In the genomic region with DNA sequence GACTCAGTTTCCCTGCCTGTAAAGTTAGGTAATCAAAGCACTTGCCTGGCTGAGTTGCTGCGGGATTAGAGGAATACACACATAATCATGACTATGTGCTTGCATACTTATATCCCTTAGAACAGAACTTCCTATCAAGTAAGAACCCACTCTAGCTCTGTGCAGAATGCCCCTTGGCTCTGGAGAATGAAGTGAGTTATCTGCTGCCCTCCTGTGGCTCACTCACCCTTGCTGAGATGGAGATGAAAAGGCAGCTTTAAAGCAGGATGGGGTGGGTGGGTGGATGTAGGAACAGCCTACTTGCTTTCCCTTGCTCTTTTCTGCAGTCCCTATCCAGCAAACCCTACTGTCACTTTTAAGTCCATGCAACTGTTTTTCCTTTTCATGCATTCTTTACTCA, we compare ENCODE assay signal across 20 mouse cellular contexts. TPM values are rescaled to one million over a fixed set of nuclear protein-coding genes. Genes with fewer than 3 reads are reported as not detected.
A peak's percentile ranks its signal among the peaks of the same experiment; 100 is the strongest.
DNase-seq lines count a peak whose midpoint lies in the region; ATAC-seq and TF ChIP-seq lines count a peak whose summit lies in the region.
"Had no signal": no experiment of that assay in that cellular context is flagged by ENCODE, and none has a peak within 500 bp of the region (broad histone marks: within the 10 kb centered on the region; RNA-seq: fewer than 3 reads in every experiment).

No protein-coding gene starts in this region.

- H3K9ac ChIP-seq in hindbrain, postnatal 0 days (replicated peaks; ENCODE audit: low read length), result no peak overlapping the region
- H3K9ac ChIP-seq in hindbrain, embryonic 11.5 days (ENCODE audit: low read depth, low read length), result no peak overlapping the region
- H3K9ac ChIP-seq: embryonic facial prominence, embryonic 12.5 days; heart, embryonic 13.5 days had no signal

- no peaks in the 10 kb centered on the region for H3K27me3 ChIP-seq in hindbrain, postnatal 0 days (ENCODE audit: insufficient read depth, low read length)
- H3K27me3 ChIP-seq in hindbrain, embryonic 11.5 days (ENCODE audit: control insufficient read depth, insufficient read depth, low read length), result no peaks in the 10 kb centered on the region
- H3K27me3 ChIP-seq: embryonic facial prominence, embryonic 12.5 days; heart, embryonic 13.5 days had no signal

- H3K4me2 ChIP-seq in hindbrain, postnatal 0 days (ENCODE audit: low read depth, low read length), result no peak overlapping the region
- no peak overlapping the region for H3K4me2 ChIP-seq in hindbrain, embryonic 11.5 days (replicated peaks; ENCODE audit: low read depth, low read length)
- H3K4me2 ChIP-seq: embryonic facial prominence, embryonic 12.5 days; heart, embryonic 13.5 days had no signal

- peak; percentile 8 for DNase-seq in hindbrain, postnatal 0 days (ENCODE audit: low spot score)
- no peak for DNase-seq in hindbrain, embryonic 11.5 days (ENCODE audit: low spot score)
- peak; percentile 31 to 33 for DNase-seq in left cerebral cortex, postnatal 14 days (ENCODE audit: low spot score in 2 of 2)
- DNase-seq in left cerebral cortex, adult 8-10 months (ENCODE audit: low spot score in 2 of 2), result no peak
- DNase-seq in A20 (ENCODE audit: low read depth, low spot score), result peak; percentile 17
- DNase-seq in retina, embryonic 14.5 days (ENCODE audit: low spot score), result no peak
- DNase-seq in gastrocnemius, postnatal 10 days, result no peak
- DNase-seq: adrenal gland, postnatal 25 days; kidney, postnatal 25 days had no signal

- H3K4me3 ChIP-seq in hindbrain, postnatal 0 days (ENCODE audit: low read length), result no peak overlapping the region
- no peak overlapping the region for H3K4me3 ChIP-seq in hindbrain, embryonic 11.5 days (ENCODE audit: low read depth, low read length)
- no peak overlapping the region for H3K4me3 ChIP-seq in bone marrow, adult 2 months (replicated peaks; ENCODE audit: control insufficient read depth, low read depth, low read length)
- H3K4me3 ChIP-seq: embryonic facial prominence, embryonic 12.5 days; heart, embryonic 13.5 days had no signal

- TF ChIP-seq CTCF in hindbrain, postnatal 0 days (IDR thresholded peaks at IDR 0.05; ENCODE audit: low read depth), result peak; percentile 23; the same call in 1 of the 2 replicates
- TF ChIP-seq CTCF in bone marrow, adult 2 months (IDR thresholded peaks at IDR 0.05; ENCODE audit: control insufficient read depth, insufficient read depth, low read length), result 0 out of 2 replicates have a peak, but pooled peaks have one; percentile 4

- intact Hi-C loops in left cerebral cortex, postnatal 14 days (cut with DNase I), result loop anchor here (5.0 kb wide), 1 partner anchor 50 kb away; no protein-coding TSS in a partner anchor

- no peaks in the 10 kb centered on the region for H3K9me3 ChIP-seq in hindbrain, postnatal 0 days (ENCODE audit: low read length)
- H3K9me3 ChIP-seq in hindbrain, embryonic 11.5 days (ENCODE audit: control insufficient read depth, low read length), result no peaks in the 10 kb centered on the region
- H3K9me3 ChIP-seq: embryonic facial prominence, embryonic 12.5 days; G1E; heart, embryonic 13.5 days had no signal

- peaks cover 65% of the 10 kb centered on the region for H3K36me3 ChIP-seq in hindbrain, postnatal 0 days (ENCODE audit: insufficient read depth, low read length)
- peaks cover 42% of the 10 kb centered on the region for H3K36me3 ChIP-seq in hindbrain, embryonic 11.5 days (ENCODE audit: control insufficient read depth, insufficient read depth, low read length)

- ATAC-seq in hindbrain, postnatal 0 days, result no peak
- ATAC-seq in hindbrain, embryonic 11.5 days (ENCODE audit: low FRiP score), result no peak

- 100% methylated on average over 1 of the region's 1 CpGs for WGBS in hindbrain, postnatal 0 days
- 96% methylated on average over 1 of the region's 1 CpGs for WGBS in hindbrain, embryonic 11.5 days
- 89% methylated on average over 1 of the region's 1 CpGs for WGBS in bone marrow, adult 2 months

- H3K27ac ChIP-seq in hindbrain, postnatal 0 days, result no peak overlapping the region
- no peak overlapping the region for H3K27ac ChIP-seq in hindbrain, embryonic 11.5 days (ENCODE audit: low read depth, low read length)
- no peak overlapping the region for H3K27ac ChIP-seq in bone marrow, adult 2 months (ENCODE audit: control insufficient read depth, insufficient read depth, low read depth, low read length, poor library complexity)
- H3K27ac ChIP-seq: embryonic facial prominence, embryonic 12.5 days; heart, embryonic 13.5 days had no signal

- TF ChIP-seq POLR2A in bone marrow, adult 2 months (IDR thresholded peaks at IDR 0.05; ENCODE audit: borderline replicate concordance, control insufficient read depth, low read depth, low read length), result no peak

- no peaks in the 10 kb centered on the region for H3K4me1 ChIP-seq in hindbrain, postnatal 0 days (ENCODE audit: insufficient read depth, low read length)
- H3K4me1 ChIP-seq in hindbrain, embryonic 11.5 days (replicated peaks; ENCODE audit: control insufficient read depth, insufficient read depth, low read length), result no peaks in the 10 kb centered on the region
- no peaks in the 10 kb centered on the region; the same call in 1 of the 2 replicates for H3K4me1 ChIP-seq in bone marrow, adult 2 months (ENCODE audit: control insufficient read depth, insufficient read depth, low read length)
- H3K4me1 ChIP-seq: embryonic facial prominence, embryonic 12.5 days had no signal

RNA-seq across cellular contexts. Expression of a gene that starts 24.1 kb away (rescaled TPM):
- total RNA-seq in hindbrain, postnatal 0 days (2014; rRNA removed), result 201 and 210 TPM in 2 replicates
- polyA plus RNA-seq in hindbrain, postnatal 0 days (2015; fragmentation: Nextera tagmentation; extraction: Ambion mirVana), result 338 and 346 TPM in 2 replicates
- polyA plus RNA-seq in hindbrain, embryonic 11.5 days (2014; fragmentation: Nextera tagmentation; extraction: Ambion mirVana), result 436 and 480 TPM in 2 replicates
- 10 to 100 TPM; 52.8 to 67.6 TPM for total RNA-seq in left cerebral cortex, postnatal 14 days (2021)
- 10 to 100 TPM; 45.9 to 54.9 (median 47.3) TPM for total RNA-seq in left cerebral cortex, adult 8-10 months (2022)
- 18.2 and 43.7 TPM in 2 replicates for polyA plus RNA-seq in bone marrow, adult 2 months (2011; ENCODE audit: insufficient read depth, insufficient read length, low replicate concordance, missing spikeins)
- 10 to 100 TPM; 40.7 to 40.9 TPM for total RNA-seq in gastrocnemius, postnatal 10 days (2021)

RNA-seq across cellular contexts. Expression of a gene that starts 24.3 kb away (rescaled TPM):
- total RNA-seq in hindbrain, postnatal 0 days (2014; rRNA removed), result 23.4 and 28.2 TPM in 2 replicates
- polyA plus RNA-seq in hindbrain, postnatal 0 days (2015; fragmentation: Nextera tagmentation; extraction: Ambion mirVana), result 8.7 and 10.0 TPM in 2 replicates
- polyA plus RNA-seq in hindbrain, embryonic 11.5 days (2014; fragmentation: Nextera tagmentation; extraction: Ambion mirVana), result 23.9 and 29.0 TPM in 2 replicates
- total RNA-seq in left cerebral cortex, postnatal 14 days (2021), result 10 to 100 TPM; 40.6 to 43.2 TPM
- 10 to 100 TPM; 46.0 to 56.0 (median 49.4) TPM for total RNA-seq in left cerebral cortex, adult 8-10 months (2022)
- 4.2 and 10.0 TPM in 2 replicates for polyA plus RNA-seq in bone marrow, adult 2 months (2011; ENCODE audit: insufficient read depth, insufficient read length, low replicate concordance, missing spikeins)
- total RNA-seq in gastrocnemius, postnatal 10 days (2021), result 10 to 100 TPM in 1 of 2 experiments, 1 to 10 TPM in 1; 8.9 to 12.7 TPM

RNA-seq across cellular contexts. Expression of a gene that starts 39.2 kb away (rescaled TPM):
- 4.8 and 5.0 TPM in 2 replicates for total RNA-seq in hindbrain, postnatal 0 days (2014; rRNA removed)
- 8.6 and 10.0 TPM in 2 replicates for polyA plus RNA-seq in hindbrain, postnatal 0 days (2015; fragmentation: Nextera tagmentation; extraction: Ambion mirVana)
- polyA plus RNA-seq in hindbrain, embryonic 11.5 days (2014; fragmentation: Nextera tagmentation; extraction: Ambion mirVana), result 0.22 TPM in 1 of 2 replicates, not detected in the other
- 10 to 100 TPM; 10.5 to 15.8 TPM for total RNA-seq in left cerebral cortex, postnatal 14 days (2021)
- total RNA-seq in left cerebral cortex, adult 8-10 months (2022), result 1 to 10 TPM; 5.6 to 7.6 (median 6.1) TPM
- 0.59 TPM in 1 of 2 replicates, not detected in the other for polyA plus RNA-seq in bone marrow, adult 2 months (2011; ENCODE audit: insufficient read depth, insufficient read length, low replicate concordance, missing spikeins)
- not detected for total RNA-seq in gastrocnemius, postnatal 10 days (2021)
- total RNA-seq: adrenal gland, postnatal 25 days; gastrocnemius, postnatal 4 days; hematopoietic stem cell, adult 5-6 weeks; liver, adult 2 months had no signal
- polyA plus RNA-seq: C2C12 had no signal

RNA-seq across cellular contexts. Expression of a gene that starts 42.9 kb away (rescaled TPM):
- 2.6 TPM in 1 of 2 replicates, not detected in the other for total RNA-seq in hindbrain, postnatal 0 days (2014; rRNA removed)
- 0.64 and 0.74 TPM in 2 replicates for polyA plus RNA-seq in hindbrain, postnatal 0 days (2015; fragmentation: Nextera tagmentation; extraction: Ambion mirVana)
- not detected in 2 replicates for polyA plus RNA-seq in hindbrain, embryonic 11.5 days (2014; fragmentation: Nextera tagmentation; extraction: Ambion mirVana)
- not detected for total RNA-seq in left cerebral cortex, postnatal 14 days (2021)
- 1 to 10 TPM in 3 of 4 experiments, not detected in 1; 1.2 to 1.6 (median 1.6) TPM for total RNA-seq in left cerebral cortex, adult 8-10 months (2022)
- not detected in 2 replicates for polyA plus RNA-seq in bone marrow, adult 2 months (2011; ENCODE audit: insufficient read depth, insufficient read length, low replicate concordance, missing spikeins)
- not detected for total RNA-seq in gastrocnemius, postnatal 10 days (2021)
- total RNA-seq: adrenal gland, postnatal 25 days; G1E; gastrocnemius, postnatal 4 days; hematopoietic stem cell, adult 5-6 weeks; liver, adult 2 months had no signal
- polyA plus RNA-seq: C2C12; embryonic facial prominence, embryonic 12.5 days; G1E; heart, embryonic 13.5 days; intestine, embryonic 14.5 days; liver, adult 2 months; lung, embryonic 16.5 days; thymus, postnatal 0 days had no signal

RNA-seq across cellular contexts. Expression of a gene that starts 59.0 kb away (rescaled TPM):
- total RNA-seq in hindbrain, postnatal 0 days (2014; rRNA removed), result 1.9 and 5.4 TPM in 2 replicates
- polyA plus RNA-seq in hindbrain, postnatal 0 days (2015; fragmentation: Nextera tagmentation; extraction: Ambion mirVana), result 1.2 TPM in 2 replicates
- polyA plus RNA-seq in hindbrain, embryonic 11.5 days (2014; fragmentation: Nextera tagmentation; extraction: Ambion mirVana), result not detected in 2 replicates
- 1 to 10 TPM; 1.4 to 1.6 TPM for total RNA-seq in left cerebral cortex, postnatal 14 days (2021)
- 1 to 10 TPM in 1 of 4 experiments, not detected in 3; 1.6 TPM for total RNA-seq in left cerebral cortex, adult 8-10 months (2022)
- polyA plus RNA-seq in bone marrow, adult 2 months (2011; ENCODE audit: insufficient read depth, insufficient read length, low replicate concordance, missing spikeins), result not detected in 2 replicates
- not detected for total RNA-seq in gastrocnemius, postnatal 10 days (2021)
- total RNA-seq: adrenal gland, postnatal 25 days; G1E; gastrocnemius, postnatal 4 days; hematopoietic stem cell, adult 5-6 weeks; liver, adult 2 months had no signal
- polyA plus RNA-seq: C2C12; G1E; heart, embryonic 13.5 days; intestine, embryonic 14.5 days; liver, adult 2 months; lung, embryonic 16.5 days; thymus, postnatal 0 days had no signal

Comparison
In these comparisons a context has a peak if more than half of its experiments do, and no peak if none do; other contexts are left out.
1. DNase-seq: peak in hindbrain, postnatal 0 days (single experiment), left cerebral cortex, postnatal 14 days (2 of 2) and A20 (single experiment); none in hindbrain, embryonic 11.5 days (single experiment), left cerebral cortex, adult 8-10 months (0 of 2), retina, embryonic 14.5 days (single experiment) and gastrocnemius, postnatal 10 days (single experiment).